Mouse (Mus musculus) liver, embryonic 16.5 days (tissue): ENCODE measurements around the gene Slc12a1. TPM values are rescaled to one million over a fixed set of nuclear protein-coding genes. Genes with fewer than 3 reads are reported as not detected.
A peak's percentile ranks its signal among the peaks of the same experiment; 100 is the strongest.
"Not testable (repeated sequence)": the region's sequence is repeated elsewhere in the genome, so short reads cannot be mapped to it uniquely, and the experiment has no call there.

Source experiments
- ATAC-seq: fragments of 200-750 bp; cut with Nextera tagmentation; 2 replicates; pipeline ENCODE4 v1.8.0; 2017; ENCODE audit warnings: low read depth, mild to moderate bottlenecking, moderate number of reproducible peaks, moderate library complexity
- H3K27ac ChIP-seq: fragments of 300-500 bp; sonication (generic); 2 replicates; pipeline ENCODE4 v1.5.1; 2014; ENCODE audit warnings: mild to moderate bottlenecking, low read length
- H3K27me3 ChIP-seq: fragments of 300-500 bp; sonication (generic); 2 replicates; pipeline ENCODE4 v1.6.1; 2014; ENCODE audit warnings: low read depth, low read length, mixed read lengths; ENCODE audit not compliant: control insufficient read depth, insufficient read depth
- H3K36me3 ChIP-seq: fragments of 300-500 bp; sonication (generic); 2 replicates; pipeline ENCODE4 v1.6.1; 2014; ENCODE audit warnings: mild to moderate bottlenecking; ENCODE audit not compliant: control insufficient read depth, insufficient read depth
- H3K4me1 ChIP-seq: fragments of 300-500 bp; sonication (generic); 2 replicates; pipeline ENCODE4 v1.6.1; 2014; ENCODE audit warnings: low read depth, low read length, mixed read lengths; ENCODE audit not compliant: control insufficient read depth
- H3K4me2 ChIP-seq: fragments of 300-500 bp; sonication (generic); 2 replicates; pipeline ENCODE4 v1.6.1; 2014; ENCODE audit warnings: low read depth, low read length, mixed read lengths
- H3K4me3 ChIP-seq: fragments of 300-500 bp; sonication (generic); 2 replicates; pipeline ENCODE4 v1.5.1; 2014; ENCODE audit warnings: low read depth, mild to moderate bottlenecking, low read length
- H3K9ac ChIP-seq: fragments of 300-500 bp; sonication (generic); 2 replicates; pipeline ENCODE4 v1.6.1; 2014; ENCODE audit warnings: low read depth, low read length
- H3K9me3 ChIP-seq: fragments of 300-500 bp; sonication (generic); replicated peaks from 2 replicates; pipeline ENCODE4 v1.6.1; 2016; ENCODE audit warnings: low read length; ENCODE audit not compliant: control insufficient read depth
- WGBS: fragments of 180-500 bp; shearing (Covaris S2); extraction: QIAGEN DNeasy Blood & Tissue Kit; methylation state at CpG from one replicate; pipeline ENCODE4 v1.1.7; 2014; ENCODE audit not compliant: insufficient replicate concordance; 5-methylcytosine and 5-hydroxymethylcytosine counted together
- polyA plus RNA-seq: library from polyadenylated mRNA; unstranded; fragments of >200 nt; fragmentation: Nextera tagmentation; extraction: Ambion mirVana; gene quantifications from 2 replicates; pipeline ENCODE4 v1.2.1, GENCODE M21; 2015

Gene Slc12a1
- polyA plus RNA-seq, result 0.01 and 0.04 TPM in 2 replicates

DNA sequence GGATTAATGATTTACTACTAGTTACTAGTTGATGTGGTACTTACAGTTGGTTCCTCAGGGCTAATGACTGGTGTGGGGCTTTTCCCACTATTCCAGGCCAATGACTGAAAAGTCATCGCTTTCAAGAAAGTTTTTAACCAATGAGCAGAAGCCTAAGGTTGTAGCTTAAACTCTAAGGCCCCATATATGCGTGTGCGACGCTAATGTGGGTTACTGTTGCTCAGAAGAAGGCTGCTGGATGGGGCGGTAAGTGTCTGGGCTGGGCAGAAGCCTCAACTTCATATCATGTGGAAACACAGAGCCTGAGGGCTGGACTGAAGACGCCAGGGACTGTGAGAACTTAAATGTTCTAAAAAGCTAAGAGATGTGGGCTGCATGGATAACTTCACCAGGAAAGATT lies at the start of gene Slc12a1:
Gene Slc12a1 (plus strand): TSS at position 118 of the 400 bp plus-strand sequence.
- Histone ChIP-seq H3K27me3 (no peaks in the 10 kb centered on the region), H3K4me3 (no peak within 1 kb of the TSS), H3K9me3 (no peaks in the 10 kb centered on the region), H3K36me3 (no peaks in the 10 kb centered on the region), H3K4me2 (no peak within 1 kb of the TSS), H3K4me1 (no peaks in the 10 kb centered on the region), H3K27ac (no peak within 1 kb of the TSS), H3K9ac (no peak within 1 kb of the TSS)
- WGBS, result 71% methylated on average over 6 of the region's 6 CpGs
- ATAC-seq, result no peak

DNA sequence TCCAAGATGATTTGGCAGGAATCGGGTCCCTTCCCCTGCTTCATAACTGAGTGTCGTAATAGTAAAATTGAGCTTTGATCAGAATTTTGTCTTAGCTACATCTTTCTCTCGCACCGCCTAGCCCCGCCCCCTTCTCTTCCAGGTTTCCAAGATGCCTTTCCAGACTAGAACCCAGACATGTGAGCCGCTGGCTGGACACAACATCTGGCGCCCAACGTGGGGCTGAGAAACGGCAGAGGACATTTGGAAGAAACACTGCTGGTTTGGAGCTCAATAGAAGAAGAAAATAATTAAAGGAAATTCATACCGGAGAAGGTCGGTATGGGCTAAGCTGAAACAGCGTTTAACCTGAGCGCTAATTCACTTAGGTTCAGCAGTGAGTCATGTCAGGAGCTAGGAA lies 47.8 kb upstream of the Slc12a1 start:
- H3K4me2 ChIP-seq, H3K27me3 ChIP-seq, H3K4me1 ChIP-seq, H3K4me3 ChIP-seq, H3K9ac ChIP-seq, H3K27ac ChIP-seq, H3K9me3 ChIP-seq, ATAC-seq: not testable (repeated sequence)
- peaks cover 29% of the 10 kb centered on the region for H3K36me3 ChIP-seq
- WGBS, result 94% methylated on average over 13 of the region's 13 CpGs

DNA sequence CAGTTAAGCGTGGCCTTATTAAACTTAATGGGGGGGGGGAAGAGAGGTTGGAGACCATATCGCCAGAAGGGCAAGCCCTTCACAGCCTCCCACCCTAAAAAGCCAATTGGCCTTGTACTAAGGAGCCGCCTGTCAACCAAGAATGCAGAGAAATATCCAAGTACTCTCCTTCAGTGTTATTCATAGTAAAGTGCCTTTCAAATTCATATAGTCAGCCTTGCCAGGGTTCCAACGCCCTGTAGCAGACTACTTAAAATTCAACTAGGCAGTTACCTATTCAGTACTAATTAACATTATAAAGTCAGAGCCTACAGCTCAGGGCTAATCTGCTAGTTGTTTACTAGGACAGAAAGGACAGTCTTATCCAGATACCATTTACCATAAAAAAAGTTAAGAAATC lies 45.8 kb upstream of the Slc12a1 start:
- H3K27me3 ChIP-seq, ATAC-seq, H3K9me3 ChIP-seq, H3K4me3 ChIP-seq, H3K4me2 ChIP-seq, H3K4me1 ChIP-seq, H3K9ac ChIP-seq, H3K27ac ChIP-seq: not testable (repeated sequence)
- 90% methylated on average over 4 of the region's 4 CpGs for WGBS
- peaks cover 24% of the 10 kb centered on the region for H3K36me3 ChIP-seq

DNA sequence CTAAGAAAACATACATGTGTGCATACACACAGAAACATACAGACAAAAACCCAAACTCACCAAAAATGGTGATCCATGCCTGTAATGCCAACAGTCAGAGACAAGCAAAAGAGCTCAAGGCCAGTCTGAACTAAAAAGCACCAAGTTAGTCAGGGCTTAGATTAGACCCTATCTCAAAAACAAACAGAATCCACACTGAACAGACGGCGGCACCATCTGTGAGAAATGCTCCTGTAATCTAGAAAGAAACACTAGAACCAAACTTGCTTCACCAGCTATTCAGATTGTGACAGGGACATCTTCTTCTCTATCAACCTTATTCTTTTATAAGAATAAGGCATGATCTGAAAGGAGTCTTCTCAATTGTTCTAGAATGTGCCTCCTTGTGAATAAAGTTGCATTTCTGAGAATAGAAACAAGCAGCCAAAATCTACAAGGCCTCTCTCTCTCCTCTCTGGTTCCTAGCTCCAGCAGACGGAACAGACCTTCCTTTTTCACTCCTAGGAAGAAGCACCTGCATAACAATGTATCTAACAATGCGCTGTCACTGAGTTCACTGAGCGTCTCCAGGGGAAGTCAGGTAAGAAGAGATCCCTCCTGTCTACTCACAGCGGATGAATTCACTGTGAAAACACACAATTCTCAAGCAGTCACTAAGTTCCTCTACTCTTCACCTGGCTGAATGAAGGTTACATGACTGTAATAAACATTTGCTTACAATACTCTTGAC lies 32.8 kb upstream of the Slc12a1 start:
- Histone ChIP-seq H3K27me3 (no peaks in the 10 kb centered on the region), H3K4me2 (no peak overlapping the region), H3K36me3 (peaks cover 5% of the 10 kb centered on the region; the same call in 1 of the 2 replicates), H3K9me3 (no peaks in the 10 kb centered on the region), H3K27ac (no peak overlapping the region), H3K4me3 (no peak overlapping the region), H3K9ac (no peak overlapping the region), H3K4me1 (peaks cover 18% of the 10 kb centered on the region)
- no peak for ATAC-seq
- 62% methylated on average over 6 of the region's 6 CpGs for WGBS

DNA sequence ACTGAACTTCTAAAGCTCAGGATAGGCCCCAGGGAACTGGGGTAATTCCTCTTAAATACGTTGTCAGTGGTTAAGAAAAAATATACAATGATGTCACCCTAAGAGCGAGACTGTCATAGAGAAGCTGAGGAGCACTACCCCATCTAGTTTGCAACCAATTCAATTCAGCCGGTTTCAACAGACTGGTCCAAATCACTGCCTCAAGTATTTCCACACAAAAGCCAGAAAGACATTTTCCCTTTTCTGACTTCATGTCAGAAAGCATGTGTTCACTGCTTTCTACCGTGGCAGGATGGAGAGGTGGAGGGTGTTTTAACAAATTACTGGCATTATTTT lies 30.0 kb upstream of the Slc12a1 start:
- no peaks in the 10 kb centered on the region for H3K9me3 ChIP-seq
- H3K27me3 ChIP-seq, result no peaks in the 10 kb centered on the region
- no peak overlapping the region for H3K27ac ChIP-seq
- H3K4me1 ChIP-seq, result peaks cover 18% of the 10 kb centered on the region
- H3K4me2 ChIP-seq, result peak overlapping the region; percentile 89
- H3K9ac ChIP-seq, result peak overlapping the region; percentile 86
- WGBS, result 13% methylated on average over 4 of the region's 4 CpGs
- peak overlapping the region; percentile 82 for H3K4me3 ChIP-seq
- H3K36me3 ChIP-seq, result no peaks in the 10 kb centered on the region
- ATAC-seq, result no peak

DNA sequence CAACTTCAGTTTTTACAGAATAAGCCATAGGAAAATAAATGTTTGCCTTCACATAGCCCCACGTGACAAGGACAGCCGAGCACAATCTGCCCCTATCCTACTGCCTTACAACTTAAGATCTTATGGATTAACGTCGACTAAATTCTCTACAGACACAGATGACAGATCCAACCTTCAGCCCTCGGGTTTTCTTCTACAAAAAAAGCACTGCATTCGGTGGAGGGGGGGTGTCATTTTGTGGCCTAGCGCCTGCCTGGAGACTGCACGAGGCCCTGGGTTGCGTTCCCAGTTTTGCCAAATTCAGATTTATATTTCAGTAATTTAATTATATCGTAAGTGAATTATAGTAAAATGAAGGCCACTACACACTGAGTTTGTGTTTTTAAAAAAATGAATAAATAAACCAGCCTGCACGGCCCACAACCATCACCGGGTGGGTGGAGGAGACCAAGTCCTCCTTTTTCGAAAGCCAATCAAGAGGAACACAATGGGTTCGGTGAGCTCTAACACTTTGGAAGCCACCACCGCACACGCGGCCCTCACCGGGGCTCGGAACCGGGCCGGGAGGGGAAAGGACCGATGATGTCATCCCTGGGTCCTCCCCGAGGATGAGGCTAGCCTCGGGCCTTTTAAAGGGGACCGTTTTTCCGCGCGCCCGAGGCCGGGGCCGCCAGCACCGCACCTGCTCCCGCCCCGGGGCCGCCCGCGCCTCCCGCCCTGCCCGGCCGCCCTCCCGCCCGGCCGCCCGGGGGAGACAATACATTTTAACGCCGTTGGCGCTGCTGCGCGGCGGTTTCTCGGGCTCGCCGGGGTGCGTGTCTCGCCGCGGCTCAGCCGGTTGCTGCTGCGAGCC lies 29.5 kb upstream of the Slc12a1 start:
- Histone ChIP-seq H3K9ac (peak overlapping the region; percentile 86), H3K36me3 (no peaks in the 10 kb centered on the region), H3K4me1 (peaks cover 18% of the 10 kb centered on the region), H3K4me2 (peak overlapping the region; percentile 89), H3K4me3 (peak overlapping the region; percentile 82), H3K27me3 (no peaks in the 10 kb centered on the region), H3K9me3 (no peaks in the 10 kb centered on the region), H3K27ac (peak overlapping the region; percentile 69)
- WGBS, result under 1% methylated on average over 50 of the region's 59 CpGs
- ATAC-seq, result peak; percentile 81

DNA sequence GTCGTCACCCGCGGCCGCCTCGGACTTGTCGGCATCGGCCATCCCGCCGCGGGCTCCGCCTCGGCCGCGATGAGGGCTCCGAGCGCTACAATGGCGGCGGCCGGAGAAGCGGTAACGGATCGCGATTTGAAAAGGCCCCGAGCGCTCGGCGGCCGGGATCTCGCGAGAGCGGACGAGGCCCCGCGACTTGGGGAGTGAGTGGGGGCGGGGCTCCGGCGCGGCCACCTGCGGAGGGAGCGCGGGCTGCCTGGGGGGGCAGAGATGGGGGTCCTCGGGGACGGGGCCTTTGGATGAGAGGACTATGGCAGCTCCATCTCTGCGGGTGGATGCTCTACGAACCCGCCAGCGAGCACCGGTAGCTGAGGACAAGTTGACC lies 28.8 kb upstream of the Slc12a1 start, which contains the start of gene Myef2:
Gene Myef2 (minus strand): TSS at position 185 of the 376 bp plus-strand sequence.
- Histone ChIP-seq H3K4me3 (peak within 1 kb of the TSS; percentile 82), H3K27me3 (no peaks in the 10 kb centered on the region), H3K9me3 (no peaks in the 10 kb centered on the region), H3K4me2 (peak within 1 kb of the TSS; percentile 89), H3K9ac (peak within 1 kb of the TSS; percentile 86), H3K36me3 (no peaks in the 10 kb centered on the region), H3K4me1 (peaks cover 18% of the 10 kb centered on the region), H3K27ac (peak within 1 kb of the TSS; percentile 69)
- WGBS, result 1% methylated on average over 34 of the region's 48 CpGs
- peak; percentile 91 for ATAC-seq

DNA sequence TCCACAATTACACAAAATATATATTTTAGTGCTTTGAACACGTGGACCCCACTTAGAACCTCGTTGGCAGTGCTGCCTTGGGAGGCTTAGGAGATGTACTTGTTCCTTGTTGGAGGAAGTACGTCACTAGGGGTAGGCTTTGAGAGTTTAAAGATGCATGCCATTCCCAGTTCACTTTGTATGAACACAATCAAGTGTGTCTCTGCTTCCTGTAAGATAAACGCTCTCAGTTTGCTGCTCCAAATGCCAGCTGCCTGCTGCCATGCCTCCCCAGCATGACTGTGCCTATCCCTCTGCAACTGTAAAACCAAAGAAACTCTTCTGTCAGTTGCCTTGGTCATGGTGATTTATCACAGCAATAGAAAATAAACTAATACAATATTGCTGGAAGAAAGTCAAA lies 26.5 kb upstream of the Slc12a1 start:
- ATAC-seq, result no peak
- H3K27ac ChIP-seq, result no peak overlapping the region
- H3K4me1 ChIP-seq, result peaks cover 11% of the 10 kb centered on the region
- H3K9me3 ChIP-seq, result no peaks in the 10 kb centered on the region
- H3K27me3 ChIP-seq, result no peaks in the 10 kb centered on the region
- H3K4me2 ChIP-seq, result no peak overlapping the region
- H3K36me3 ChIP-seq, result no peaks in the 10 kb centered on the region
- H3K9ac ChIP-seq, result no peak overlapping the region
- WGBS, result 22% methylated on average over 4 of the region's 4 CpGs
- no peak overlapping the region for H3K4me3 ChIP-seq

DNA sequence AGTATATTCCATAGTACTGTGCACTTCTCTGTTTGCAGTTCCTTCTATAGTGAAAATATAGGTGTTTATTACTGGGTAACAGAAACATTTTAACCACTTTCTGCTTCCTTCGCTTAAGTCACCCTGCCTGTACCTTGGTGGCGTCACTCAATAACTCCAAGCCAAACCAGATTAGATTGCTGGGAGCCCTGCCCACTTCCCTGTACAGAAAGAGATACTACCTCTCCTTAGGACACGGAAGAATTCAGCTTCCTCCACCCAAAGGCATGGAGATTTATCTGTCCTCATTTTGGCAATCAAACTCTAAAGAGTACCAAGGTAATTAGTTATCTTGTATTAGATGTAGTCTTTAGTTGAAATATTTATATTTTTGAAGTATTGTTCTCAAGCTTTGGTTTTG lies 25.5 kb upstream of the Slc12a1 start:
- H3K9me3 ChIP-seq, result no peaks in the 10 kb centered on the region
- peaks cover 5% of the 10 kb centered on the region for H3K4me1 ChIP-seq
- no peaks in the 10 kb centered on the region for H3K36me3 ChIP-seq
- 43% methylated on average over 3 of the region's 3 CpGs for WGBS
- no peak overlapping the region for H3K27ac ChIP-seq
- no peaks in the 10 kb centered on the region for H3K27me3 ChIP-seq
- no peak overlapping the region for H3K4me2 ChIP-seq
- no peak for ATAC-seq
- no peak overlapping the region for H3K9ac ChIP-seq
- no peak overlapping the region for H3K4me3 ChIP-seq
